Mouse (Mus musculus) embryonic facial prominence, embryonic 13.5 days (tissue): ENCODE measurements around the gene Loxl1. TPM values are rescaled to one million over a fixed set of nuclear protein-coding genes. Genes with fewer than 3 reads are reported as not detected.

Source experiments
- ATAC-seq: fragments of 200-750 bp; cut with Nextera tagmentation; 2 replicates; pipeline ENCODE4 v1.8.0; 2017; ENCODE audit warnings: low read depth; ENCODE audit not compliant: insufficient number of reproducible peaks, insufficient read depth, low FRiP score, low TSS enrichment
- H3K27ac ChIP-seq: fragments of 300-500 bp; sonication (generic); 2 replicates; pipeline ENCODE4 v1.5.1; 2015; ENCODE audit warnings: moderate library complexity, mild to moderate bottlenecking, inconsistent platforms
- H3K27me3 ChIP-seq: fragments of 300-500 bp; sonication (generic); 2 replicates; pipeline ENCODE4 v1.6.1; 2015; ENCODE audit warnings: mild to moderate bottlenecking, inconsistent platforms
- H3K36me3 ChIP-seq: fragments of 300-500 bp; sonication (generic); 2 replicates; pipeline ENCODE4 v1.6.1; 2015; ENCODE audit warnings: mild to moderate bottlenecking, inconsistent platforms
- H3K4me1 ChIP-seq: fragments of 300-500 bp; sonication (generic); 2 replicates; pipeline ENCODE4 v1.6.1; 2015; ENCODE audit warnings: inconsistent platforms
- H3K4me2 ChIP-seq: fragments of 300-500 bp; sonication (generic); 2 replicates; pipeline ENCODE4 v1.6.1; 2015; ENCODE audit warnings: moderate library complexity, mild to moderate bottlenecking, inconsistent platforms
- H3K4me3 ChIP-seq: fragments of 300-500 bp; sonication (generic); 2 replicates; pipeline ENCODE4 v1.5.1; 2015; ENCODE audit warnings: mild to moderate bottlenecking, inconsistent platforms
- H3K9ac ChIP-seq: fragments of 300-500 bp; sonication (generic); 2 replicates; pipeline ENCODE4 v1.6.1; 2015; ENCODE audit warnings: mild to moderate bottlenecking, inconsistent platforms
- H3K9me3 ChIP-seq: fragments of 300-500 bp; sonication (generic); 2 replicates; pipeline ENCODE4 v1.6.1; 2016; ENCODE audit warnings: inconsistent platforms
- WGBS: fragments of 180-500 bp; shearing (Covaris S2); methylation state at CpG from one replicate; pipeline ENCODE4 v1.1.7; 2015; ENCODE audit warnings: mixed read lengths; 5-methylcytosine and 5-hydroxymethylcytosine counted together
- polyA plus RNA-seq: library from polyadenylated mRNA; unstranded; fragments of >200 nt; fragmentation: Nextera tagmentation; extraction: Ambion mirVana; gene quantifications from 2 replicates; pipeline ENCODE4 v1.2.1, GENCODE M21; 2015

Gene Loxl1
- 30.9 and 41.8 TPM in 2 replicates for polyA plus RNA-seq

DNA sequence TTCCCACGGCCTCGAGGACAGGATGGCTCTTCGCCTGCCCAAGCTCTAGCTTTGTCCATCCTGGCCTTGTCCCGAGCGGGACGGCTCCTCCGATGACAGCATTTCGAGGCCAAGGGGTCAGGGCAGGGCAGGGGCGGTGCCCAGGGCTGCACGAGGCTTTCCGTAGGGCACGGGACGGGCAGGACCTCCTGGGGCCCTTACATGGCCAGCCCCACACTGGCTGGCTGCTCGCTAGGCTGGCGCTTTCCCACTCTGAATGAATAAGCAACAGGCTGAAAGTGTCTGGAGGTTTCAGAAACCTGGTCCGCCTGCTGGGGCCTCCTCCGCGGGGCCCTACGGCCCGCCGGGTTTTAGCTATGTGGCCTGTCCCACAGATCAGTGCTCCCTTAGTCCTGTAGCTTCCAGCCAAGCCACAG lies at the start of gene Loxl1:
Gene Loxl1 (minus strand): TSS at position 243 of the 416 bp plus-strand sequence.
- peak within 1 kb of the TSS; percentile 58 for H3K4me3 ChIP-seq
- H3K27ac ChIP-seq, result peak within 1 kb of the TSS; percentile 91
- peaks cover 19% of the 10 kb centered on the region for H3K27me3 ChIP-seq
- H3K36me3 ChIP-seq, result no peaks in the 10 kb centered on the region
- no peaks in the 10 kb centered on the region for H3K9me3 ChIP-seq
- ATAC-seq, result peak; percentile 59; the same call in 1 of the 2 replicates
- peak within 1 kb of the TSS; percentile 81 for H3K9ac ChIP-seq
- peak within 1 kb of the TSS; percentile 89 for H3K4me2 ChIP-seq
- 1% methylated on average over 21 of the region's 21 CpGs for WGBS
- peaks cover 89% of the 10 kb centered on the region for H3K4me1 ChIP-seq

DNA sequence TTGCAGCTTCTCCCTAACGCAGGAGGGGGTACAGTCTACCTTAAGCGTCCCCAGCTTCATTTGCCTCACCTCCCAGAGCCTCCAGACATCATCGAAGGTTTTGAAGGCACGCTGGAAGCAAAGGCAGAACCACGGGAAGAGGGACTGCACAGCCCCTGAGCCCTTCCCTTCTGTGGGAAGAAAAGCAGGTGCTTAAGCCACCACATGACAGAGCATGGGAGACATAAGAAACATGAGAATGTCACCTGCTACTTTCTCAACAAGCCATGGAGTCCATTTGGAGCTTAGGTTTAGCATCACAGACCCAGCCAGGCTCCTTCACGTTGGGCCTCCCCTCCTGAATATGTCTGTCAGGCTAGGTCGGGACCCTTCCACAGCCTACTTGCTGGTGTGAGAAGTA lies 49.0 kb upstream of the Loxl1 start:
- H3K27ac ChIP-seq, result no peak overlapping the region
- no peaks in the 10 kb centered on the region for H3K27me3 ChIP-seq
- WGBS, result 83% methylated on average over 7 of the region's 7 CpGs
- no peak overlapping the region for H3K4me3 ChIP-seq
- H3K4me2 ChIP-seq, result no peak overlapping the region
- no peaks in the 10 kb centered on the region for H3K9me3 ChIP-seq
- no peaks in the 10 kb centered on the region for H3K36me3 ChIP-seq
- H3K4me1 ChIP-seq, result no peaks in the 10 kb centered on the region
- no peak for ATAC-seq
- H3K9ac ChIP-seq, result no peak overlapping the region

DNA sequence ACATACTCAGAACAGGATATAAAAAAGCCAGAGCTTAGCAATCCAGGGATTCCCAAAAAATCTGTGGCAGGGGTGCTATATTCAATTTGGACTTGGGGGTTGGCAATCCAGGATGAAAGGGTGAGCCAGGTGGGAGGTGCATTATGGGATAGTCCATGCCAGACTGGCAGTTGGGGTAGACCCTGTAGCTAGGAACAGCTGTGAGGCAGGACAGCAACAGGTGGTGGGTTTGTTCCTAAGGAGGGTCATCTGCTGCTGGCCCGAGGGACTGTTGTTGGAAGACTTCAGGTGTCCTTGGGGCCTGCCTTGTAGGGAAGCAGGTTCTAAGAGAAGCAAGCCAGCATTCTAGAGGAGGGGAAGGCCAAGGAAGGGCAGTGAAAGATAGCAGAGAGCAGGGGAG lies 48.4 kb upstream of the Loxl1 start:
- no peak overlapping the region for H3K27ac ChIP-seq
- ATAC-seq, result no peak
- 76% methylated on average over 1 of the region's 1 CpGs for WGBS
- no peak overlapping the region for H3K9ac ChIP-seq
- H3K9me3 ChIP-seq, result no peaks in the 10 kb centered on the region
- H3K36me3 ChIP-seq, result no peaks in the 10 kb centered on the region
- H3K4me2 ChIP-seq, result no peak overlapping the region
- no peaks in the 10 kb centered on the region for H3K4me1 ChIP-seq
- no peak overlapping the region for H3K4me3 ChIP-seq
- H3K27me3 ChIP-seq, result no peaks in the 10 kb centered on the region

- no peak for ATAC-seq
- H3K9ac ChIP-seq, result no peak overlapping the region
- H3K36me3 ChIP-seq, result no peaks in the 10 kb centered on the region
- no peaks in the 10 kb centered on the region for H3K9me3 ChIP-seq
- H3K4me3 ChIP-seq, result no peak overlapping the region
- no peaks in the 10 kb centered on the region for H3K27me3 ChIP-seq
- H3K27ac ChIP-seq, result no peak overlapping the region
- peaks cover 4% of the 10 kb centered on the region for H3K4me1 ChIP-seq
- H3K4me2 ChIP-seq, result no peak overlapping the region
- WGBS, result 29% methylated on average over 6 of the region's 6 CpGs
Observed at GRCm38 (mm10) chr9:58355262-58356050, 42.5 kb upstream of the Loxl1 start.

GRCm38 (mm10) chr9:58354701-58355100 lies 41.7 kb upstream of the Loxl1 start:
- peaks cover 4% of the 10 kb centered on the region for H3K4me1 ChIP-seq
- H3K9ac ChIP-seq, result no peak overlapping the region
- no peak for ATAC-seq
- no peaks in the 10 kb centered on the region for H3K9me3 ChIP-seq
- no peaks in the 10 kb centered on the region for H3K36me3 ChIP-seq
- WGBS, result 86% methylated on average over 6 of the region's 6 CpGs
- H3K27ac ChIP-seq, result no peak overlapping the region
- no peak overlapping the region for H3K4me3 ChIP-seq
- no peak overlapping the region for H3K4me2 ChIP-seq
- H3K27me3 ChIP-seq, result no peaks in the 10 kb centered on the region

DNA sequence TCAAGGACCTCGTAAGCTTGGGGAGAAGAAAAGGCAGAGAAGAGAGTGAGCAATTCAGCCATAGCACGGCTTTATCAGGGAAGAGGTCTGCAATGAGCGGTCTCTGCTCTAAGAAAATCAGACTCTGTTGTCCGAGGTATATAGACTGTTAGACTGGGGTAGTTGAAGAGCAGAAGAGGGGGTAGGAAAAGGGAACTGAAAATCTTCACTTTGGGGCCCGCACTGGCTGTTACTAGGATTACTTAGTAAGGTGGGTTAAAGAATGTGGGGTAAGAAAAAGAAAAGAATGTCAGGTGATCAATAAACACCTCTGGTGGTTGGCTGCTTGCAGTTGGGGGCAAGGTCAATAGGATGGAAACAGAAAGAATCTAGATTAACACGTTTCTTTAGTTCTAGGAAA lies 40.2 kb upstream of the Loxl1 start:
- Histone ChIP-seq H3K4me3 (no peak overlapping the region), H3K4me2 (no peak overlapping the region), H3K27me3 (no peaks in the 10 kb centered on the region), H3K36me3 (no peaks in the 10 kb centered on the region), H3K9me3 (no peaks in the 10 kb centered on the region), H3K27ac (no peak overlapping the region), H3K9ac (no peak overlapping the region), H3K4me1 (peaks cover 4% of the 10 kb centered on the region)
- 87% methylated on average over 6 of the region's 6 CpGs for WGBS
- no peak for ATAC-seq

DNA sequence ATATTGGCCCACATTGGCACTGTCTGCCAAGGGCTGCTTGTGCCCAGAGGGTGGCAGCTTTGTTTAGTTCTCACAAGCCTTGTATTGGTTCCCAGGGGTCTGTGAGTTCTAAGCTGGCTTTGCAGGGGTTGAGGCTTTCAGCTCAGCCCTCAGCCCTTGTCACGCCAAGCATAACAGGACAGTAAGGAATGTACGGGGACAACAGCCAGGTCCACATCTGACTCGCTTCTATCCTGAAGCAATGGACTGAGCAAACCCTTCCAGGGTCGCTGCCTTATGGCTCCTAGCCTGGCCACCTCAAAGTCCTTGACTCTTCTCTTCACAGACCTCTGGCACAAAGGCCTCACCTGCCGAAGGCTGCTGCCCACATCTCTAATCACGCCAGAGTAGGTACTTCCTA lies 34.8 kb upstream of the Loxl1 start:
- H3K9me3 ChIP-seq, result no peaks in the 10 kb centered on the region
- no peaks in the 10 kb centered on the region for H3K36me3 ChIP-seq
- H3K27ac ChIP-seq, result no peak overlapping the region
- 86% methylated on average over 6 of the region's 6 CpGs for WGBS
- ATAC-seq, result no peak
- no peak overlapping the region for H3K9ac ChIP-seq
- H3K4me3 ChIP-seq, result no peak overlapping the region
- no peaks in the 10 kb centered on the region for H3K27me3 ChIP-seq
- H3K4me2 ChIP-seq, result no peak overlapping the region
- no peaks in the 10 kb centered on the region for H3K4me1 ChIP-seq

- Histone ChIP-seq H3K27ac (no peak overlapping the region), H3K4me2 (no peak overlapping the region), H3K36me3 (no peaks in the 10 kb centered on the region), H3K9ac (no peak overlapping the region), H3K4me1 (no peaks in the 10 kb centered on the region), H3K9me3 (no peaks in the 10 kb centered on the region), H3K27me3 (no peaks in the 10 kb centered on the region), H3K4me3 (no peak overlapping the region)
- ATAC-seq, result no peak
- WGBS, result 51% methylated on average over 10 of the region's 10 CpGs
Observed at GRCm38 (mm10) chr9:58346498-58346897, 33.5 kb upstream of the Loxl1 start.

GRCm38 (mm10) chr9:58345963-58346362 lies 33.0 kb upstream of the Loxl1 start:
- no peaks in the 10 kb centered on the region for H3K27me3 ChIP-seq
- H3K4me3 ChIP-seq, result no peak overlapping the region
- H3K4me2 ChIP-seq, result no peak overlapping the region
- no peaks in the 10 kb centered on the region for H3K36me3 ChIP-seq
- H3K9me3 ChIP-seq, result no peaks in the 10 kb centered on the region
- no peak overlapping the region for H3K27ac ChIP-seq
- ATAC-seq, result no peak
- no peaks in the 10 kb centered on the region for H3K4me1 ChIP-seq
- WGBS, result 70% methylated on average over 7 of the region's 7 CpGs
- no peak overlapping the region for H3K9ac ChIP-seq

DNA sequence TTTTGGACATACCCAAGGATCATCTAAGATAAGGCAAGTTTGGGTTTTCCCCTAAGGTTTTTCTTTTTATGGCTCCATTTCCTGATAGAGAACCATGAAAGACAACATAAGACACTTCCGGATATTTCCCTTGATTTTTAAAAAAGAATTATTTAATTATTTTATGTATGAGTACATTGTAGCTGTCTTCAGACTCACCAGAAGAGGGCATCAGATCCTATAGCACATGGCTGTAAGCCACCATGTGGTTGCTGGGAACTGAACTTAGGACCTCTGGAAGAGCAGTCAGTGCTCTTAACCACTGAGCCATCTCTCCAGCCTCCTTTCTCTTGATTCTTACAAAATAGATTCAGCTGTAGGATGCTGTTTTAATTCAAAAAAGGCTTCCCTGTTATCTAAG lies 28.8 kb upstream of the Loxl1 start:
- H3K27ac ChIP-seq, result no peak overlapping the region
- H3K4me3 ChIP-seq, result no peak overlapping the region
- WGBS, result 94% methylated on average over 1 of the region's 1 CpGs
- H3K9me3 ChIP-seq, result no peaks in the 10 kb centered on the region
- no peak for ATAC-seq
- no peak overlapping the region for H3K9ac ChIP-seq
- H3K4me2 ChIP-seq, result no peak overlapping the region
- no peaks in the 10 kb centered on the region for H3K36me3 ChIP-seq
- no peaks in the 10 kb centered on the region for H3K27me3 ChIP-seq
- H3K4me1 ChIP-seq, result no peaks in the 10 kb centered on the region

- Histone ChIP-seq H3K9ac (no peak overlapping the region), H3K27me3 (no peaks in the 10 kb centered on the region), H3K4me1 (no peaks in the 10 kb centered on the region), H3K36me3 (no peaks in the 10 kb centered on the region), H3K27ac (no peak overlapping the region), H3K4me2 (no peak overlapping the region), H3K4me3 (no peak overlapping the region), H3K9me3 (no peaks in the 10 kb centered on the region)
- no peak for ATAC-seq
- WGBS, result 66% methylated on average over 8 of the region's 8 CpGs
Observed at GRCm38 (mm10) chr9:58336650-58337281, 23.8 kb upstream of the Loxl1 start.

DNA sequence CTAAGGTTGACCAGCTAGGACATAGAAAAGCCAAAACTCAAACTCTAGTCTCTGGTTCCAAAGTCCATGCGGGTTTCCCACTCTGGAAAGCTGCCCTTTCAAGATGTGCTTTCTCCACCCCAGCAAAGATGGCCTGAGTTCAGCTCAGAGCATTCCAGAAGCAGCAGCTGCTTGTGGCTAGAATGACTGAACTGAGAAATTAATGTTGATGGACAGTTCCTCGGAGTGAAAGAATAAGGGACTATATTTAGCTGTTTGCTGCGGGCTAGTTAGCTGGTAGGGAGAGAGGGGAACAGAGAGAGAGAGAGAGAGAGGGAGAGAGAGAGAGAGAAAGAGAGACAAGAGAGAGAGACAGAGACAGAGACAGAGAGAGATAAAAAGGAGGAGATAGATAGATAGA lies 18.3 kb upstream of the Loxl1 start:
- H3K27me3 ChIP-seq, result no peaks in the 10 kb centered on the region; the same call in 1 of the 2 replicates
- WGBS, result 47% methylated on average over 3 of the region's 3 CpGs
- no peak overlapping the region for H3K4me2 ChIP-seq
- no peaks in the 10 kb centered on the region for H3K36me3 ChIP-seq
- ATAC-seq, result no peak
- H3K9ac ChIP-seq, result no peak overlapping the region
- no peak overlapping the region for H3K27ac ChIP-seq
- H3K4me1 ChIP-seq, result peaks cover 14% of the 10 kb centered on the region
- no peaks in the 10 kb centered on the region for H3K9me3 ChIP-seq
- H3K4me3 ChIP-seq, result no peak overlapping the region
